Mouse (Mus musculus): ENCODE results near the gene Daam1.

Daam1 gene

GRCm38 (mm10) chr12:71865937-71866336, 35.1 kb downstream of the Daam1 start:
- DNase-seq, result no peak

GRCm38 (mm10) chr12:71867345-71868240, 36.7 kb downstream of the Daam1 start:
- no peak for DNase-seq

GRCm38 (mm10) chr12:71870644-71871043, 39.8 kb downstream of the Daam1 start:
- no peak for DNase-seq

GRCm38 (mm10) chr12:71872330-71872729, 41.5 kb downstream of the Daam1 start:
- DNase-seq, result no peak

GRCm38 (mm10) chr12:71874561-71874960, 43.7 kb downstream of the Daam1 start:
- no peak for DNase-seq

- DNase-seq, result no peak
These were observed 44.1 kb downstream of the Daam1 start for GRCm38 (mm10) chr12:71874984-71875383.

- no peak for DNase-seq
These were observed 45.0 kb downstream of the Daam1 start for GRCm38 (mm10) chr12:71875761-71876489.

GRCm38 (mm10) chr12:71880987-71881386, 50.1 kb downstream of the Daam1 start:
- no peak for DNase-seq

- no peak for DNase-seq
These were observed 50.6 kb downstream of the Daam1 start for GRCm38 (mm10) chr12:71881477-71881876.

GRCm38 (mm10) chr12:71883066-71883711, 52.3 kb downstream of the Daam1 start:
- DNase-seq, result no peak

- no peak for DNase-seq
These were observed 54.3 kb downstream of the Daam1 start for GRCm38 (mm10) chr12:71885170-71885574.

- DNase-seq, result no peak
These were observed 54.8 kb downstream of the Daam1 start for GRCm38 (mm10) chr12:71885717-71886116.

- DNase-seq, result no peak
These were observed 55.5 kb downstream of the Daam1 start for GRCm38 (mm10) chr12:71886406-71886805.

- no peak for DNase-seq
These were observed 56.1 kb downstream of the Daam1 start for GRCm38 (mm10) chr12:71886941-71887340.

GRCm38 (mm10) chr12:71888370-71888769, 57.5 kb downstream of the Daam1 start:
- no peak for DNase-seq

GRCm38 (mm10) chr12:71889266-71889665, 58.4 kb downstream of the Daam1 start:
- no peak for DNase-seq

GRCm38 (mm10) chr12:71890282-71890681, 59.4 kb downstream of the Daam1 start:
- DNase-seq, result no peak

GRCm38 (mm10) chr12:71891729-71892355, 61.0 kb downstream of the Daam1 start:
- DNase-seq, result no peak

GRCm38 (mm10) chr12:71892996-71893605, 62.2 kb downstream of the Daam1 start:
- DNase-seq, result no peak

GRCm38 (mm10) chr12:71898231-71898630, 67.4 kb downstream of the Daam1 start:
- no peak for DNase-seq

GRCm38 (mm10) chr12:71898666-71899520, 68.0 kb downstream of the Daam1 start:
- DNase-seq, result no peak

GRCm38 (mm10) chr12:71899566-71899965, 68.7 kb downstream of the Daam1 start:
- no peak for DNase-seq

Data from cerebellum, adult 11 months (tissue).